In genomic region chr2:73268836-73269395, GRCm38 (mm10) we compare ENCODE assay signal across 24 mouse cellular contexts. TPM values are rescaled to one million over a fixed set of nuclear protein-coding genes. Genes with fewer than 3 reads are reported as not detected.
DNase-seq lines count a peak whose midpoint lies in the region; ATAC-seq and TF ChIP-seq lines count a peak whose summit lies in the region.
"Had no signal": no experiment of that assay in that cellular context is flagged by ENCODE, and none has a peak within 500 bp of the region (broad histone marks: within the 10 kb centered on the region; RNA-seq: fewer than 3 reads in every experiment).

No protein-coding gene starts in this region.

- no peak for TF ChIP-seq POLR2A in brain, embryonic 14.5 days (IDR thresholded peaks at IDR 0.05; ENCODE audit: borderline replicate concordance, extremely low read depth, insufficient read depth, insufficient read length, poor library complexity, severe bottlenecking)

- no peak for ATAC-seq in hindbrain, embryonic 11.5 days (ENCODE audit: low FRiP score)
- ATAC-seq in hindbrain, postnatal 0 days: no peak
- ATAC-seq: intestine, embryonic 16.5 days; lung, postnatal 0 days had no signal

- TF ChIP-seq CTCF in hindbrain, postnatal 0 days (IDR thresholded peaks at IDR 0.05; ENCODE audit: low read depth): no peak
- no peak for TF ChIP-seq CTCF in brain, embryonic 14.5 days (IDR thresholded peaks at IDR 0.05; ENCODE audit: borderline replicate concordance, extremely low read depth, insufficient read depth, insufficient read length)

- DNase-seq in hindbrain, embryonic 11.5 days (ENCODE audit: low spot score): peak; percentile 43
- no peak for DNase-seq in hindbrain, postnatal 0 days (ENCODE audit: low spot score)
- peak; percentile 85 for DNase-seq in brain, embryonic 14.5 days (ENCODE audit: low read depth)
- peak; percentile 23 for DNase-seq in embryo, embryonic 11 days
- peak; percentile 18 for DNase-seq in induced T-regulatory cell, adult 2 months (ENCODE audit: low read depth)
- no peak for DNase-seq in ovary, postnatal 14 days (ENCODE audit: low spot score)
- DNase-seq in spleen, postnatal 4 days (ENCODE audit: low spot score in 2 of 2): no peak
- DNase-seq: adrenal gland, adult 2 months; cerebellum, adult 11-12 months; gastrocnemius, postnatal 25 days; heart, postnatal 10 days; kidney, postnatal 25 days; layer of hippocampus, postnatal 36 days; right cerebral cortex, postnatal 25 days; spleen, adult 18-20 months; thymus, postnatal 25 days had no signal

- H3K27ac ChIP-seq in hindbrain, embryonic 11.5 days (ENCODE audit: low read depth, low read length): no peak overlapping the region
- no peak overlapping the region for H3K27ac ChIP-seq in hindbrain, postnatal 0 days
- H3K27ac ChIP-seq: hindbrain, embryonic 15.5 days; midbrain, embryonic 12.5 days had no signal

- no peak overlapping the region for H3K9ac ChIP-seq in hindbrain, embryonic 11.5 days (ENCODE audit: low read depth, low read length)
- H3K9ac ChIP-seq in hindbrain, postnatal 0 days (replicated peaks; ENCODE audit: low read length): no peak overlapping the region
- H3K9ac ChIP-seq: heart, embryonic 12.5 days; hindbrain, embryonic 15.5 days; midbrain, embryonic 12.5 days had no signal

- H3K4me1 ChIP-seq in hindbrain, embryonic 11.5 days (replicated peaks; ENCODE audit: control insufficient read depth, insufficient read depth, low read length): peaks cover 16% of the 10 kb centered on the region
- peaks cover 9% of the 10 kb centered on the region; the same call in 1 of the 2 replicates for H3K4me1 ChIP-seq in hindbrain, postnatal 0 days (ENCODE audit: insufficient read depth, low read length)

- WGBS in hindbrain, embryonic 11.5 days: 6% methylated on average over 8 of the region's 8 CpGs
- 9% methylated on average over 8 of the region's 8 CpGs for WGBS in hindbrain, postnatal 0 days

- no peaks in the 10 kb centered on the region for H3K9me3 ChIP-seq in hindbrain, embryonic 11.5 days (ENCODE audit: control insufficient read depth, low read length)
- H3K9me3 ChIP-seq in hindbrain, postnatal 0 days (ENCODE audit: low read length): no peaks in the 10 kb centered on the region
- H3K9me3 ChIP-seq: heart, embryonic 12.5 days; hindbrain, embryonic 15.5 days; midbrain, embryonic 12.5 days had no signal

- peaks cover 65% of the 10 kb centered on the region for H3K27me3 ChIP-seq in hindbrain, embryonic 11.5 days (ENCODE audit: control insufficient read depth, insufficient read depth, low read length)
- peaks cover 66% of the 10 kb centered on the region for H3K27me3 ChIP-seq in hindbrain, postnatal 0 days (ENCODE audit: insufficient read depth, low read length)

- no peak overlapping the region for H3K4me2 ChIP-seq in hindbrain, embryonic 11.5 days (replicated peaks; ENCODE audit: low read depth, low read length)
- no peak overlapping the region for H3K4me2 ChIP-seq in hindbrain, postnatal 0 days (ENCODE audit: low read depth, low read length)
- H3K4me2 ChIP-seq: heart, embryonic 12.5 days; hindbrain, embryonic 15.5 days; midbrain, embryonic 12.5 days had no signal

- H3K36me3 ChIP-seq in hindbrain, embryonic 11.5 days (ENCODE audit: control insufficient read depth, insufficient read depth, low read length): no peaks in the 10 kb centered on the region
- no peaks in the 10 kb centered on the region for H3K36me3 ChIP-seq in hindbrain, postnatal 0 days (ENCODE audit: insufficient read depth, low read length)
- H3K36me3 ChIP-seq: heart, embryonic 12.5 days; hindbrain, embryonic 15.5 days; midbrain, embryonic 12.5 days had no signal

- H3K4me3 ChIP-seq in hindbrain, embryonic 11.5 days (ENCODE audit: low read depth, low read length): no peak overlapping the region
- no peak overlapping the region for H3K4me3 ChIP-seq in hindbrain, postnatal 0 days (ENCODE audit: low read length)
- H3K4me3 ChIP-seq: heart, embryonic 12.5 days; hindbrain, embryonic 15.5 days; midbrain, embryonic 12.5 days had no signal

RNA-seq across cellular contexts. Expression of gene Sp9, which starts 2.8 kb away (rescaled TPM):
- 3.0 and 3.7 TPM in 2 replicates for polyA plus RNA-seq in hindbrain, embryonic 11.5 days (2014; fragmentation: Nextera tagmentation; extraction: Ambion mirVana)
- total RNA-seq in hindbrain, postnatal 0 days (2014; rRNA removed): 1.7 and 3.8 TPM in 2 replicates
- 0.49 and 0.63 TPM in 2 replicates for polyA plus RNA-seq in hindbrain, postnatal 0 days (2015; fragmentation: Nextera tagmentation; extraction: Ambion mirVana)
- polyA plus RNA-seq in brain, embryonic 14.5 days (2012; rRNA removed): 14.6 and 16.9 TPM in 2 replicates
- total RNA-seq: adrenal gland, adult 2 months; gastrocnemius, postnatal 25 days; heart, adult 18-20 months; heart, postnatal 10 days; liver, adult 2 months had no signal
- polyA plus RNA-seq: adrenal gland, adult 2 months; heart, embryonic 12.5 days; intestine, embryonic 16.5 days; liver, adult 2 months; liver, embryonic 16.5 days; lung, postnatal 0 days had no signal

RNA-seq across cellular contexts. Expression of gene Scrn3, which starts 43.5 kb away (rescaled TPM):
- 10.7 and 12.7 TPM in 2 replicates for polyA plus RNA-seq in hindbrain, embryonic 11.5 days (2014; fragmentation: Nextera tagmentation; extraction: Ambion mirVana)
- total RNA-seq in hindbrain, postnatal 0 days (2014; rRNA removed): 2.9 and 3.1 TPM in 2 replicates
- 6.2 and 7.1 TPM in 2 replicates for polyA plus RNA-seq in hindbrain, postnatal 0 days (2015; fragmentation: Nextera tagmentation; extraction: Ambion mirVana)
- polyA plus RNA-seq in brain, embryonic 14.5 days (2012; rRNA removed): 6.4 and 6.8 TPM in 2 replicates

RNA-seq across cellular contexts. Expression of gene Cir1, which starts 43.6 kb away (rescaled TPM):
- polyA plus RNA-seq in hindbrain, embryonic 11.5 days (2014; fragmentation: Nextera tagmentation; extraction: Ambion mirVana): 23.0 and 23.8 TPM in 2 replicates
- total RNA-seq in hindbrain, postnatal 0 days (2014; rRNA removed): 2.4 and 3.3 TPM in 2 replicates
- polyA plus RNA-seq in hindbrain, postnatal 0 days (2015; fragmentation: Nextera tagmentation; extraction: Ambion mirVana): 25.2 and 31.5 TPM in 2 replicates
- 20.5 and 21.3 TPM in 2 replicates for polyA plus RNA-seq in brain, embryonic 14.5 days (2012; rRNA removed)

RNA-seq across cellular contexts. Expression of gene Ola1, which starts 50.2 kb away (rescaled TPM):
- 97.6 and 100 TPM in 2 replicates for polyA plus RNA-seq in hindbrain, embryonic 11.5 days (2014; fragmentation: Nextera tagmentation; extraction: Ambion mirVana)
- total RNA-seq in hindbrain, postnatal 0 days (2014; rRNA removed): 39.7 and 49.9 TPM in 2 replicates
- polyA plus RNA-seq in hindbrain, postnatal 0 days (2015; fragmentation: Nextera tagmentation; extraction: Ambion mirVana): 102 and 105 TPM in 2 replicates
- 36.7 and 43.9 TPM in 2 replicates for polyA plus RNA-seq in brain, embryonic 14.5 days (2012; rRNA removed)

Comparison
In these comparisons a context has a peak if more than half of its experiments do, and no peak if none do; other contexts are left out.
1. DNase-seq: peak in hindbrain, embryonic 11.5 days (single experiment), brain, embryonic 14.5 days (single experiment), embryo, embryonic 11 days (single experiment) and induced T-regulatory cell, adult 2 months (single experiment); none in hindbrain, postnatal 0 days (single experiment), ovary, postnatal 14 days (single experiment) and spleen, postnatal 4 days (0 of 2).